Comparison of ENCODE assay signal across 49 mouse cellular contexts in the genomic region with DNA sequence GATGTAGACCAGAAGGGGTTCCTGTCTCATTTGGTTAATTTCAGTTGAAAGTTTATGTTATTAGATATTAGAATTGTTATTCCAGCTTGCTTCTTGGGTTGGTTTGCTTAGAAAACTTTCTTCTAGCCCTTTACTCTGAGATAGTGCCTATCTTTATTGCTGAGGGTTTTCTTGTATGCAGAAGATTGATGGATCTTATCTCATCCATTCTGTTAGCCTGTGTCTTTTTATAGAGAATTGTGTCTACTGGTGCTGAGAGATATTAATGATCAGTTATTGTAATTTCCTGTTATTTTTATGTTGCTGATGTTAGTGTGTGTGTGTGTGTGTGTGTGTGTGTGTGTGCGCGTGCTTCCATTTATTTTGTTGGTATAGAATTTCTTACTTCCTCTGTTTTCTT. TPM values are rescaled to one million over a fixed set of nuclear protein-coding genes. Genes with fewer than 3 reads are reported as not detected.
"Had no signal": no experiment of that assay in that cellular context is flagged by ENCODE, and none has a peak within 500 bp of the region (broad histone marks: within the 10 kb centered on the region; RNA-seq: fewer than 3 reads in every experiment).

No protein-coding gene starts in this region.

- H3K9ac ChIP-seq: heart, embryonic 12.5 days; heart, embryonic 13.5 days; heart, embryonic 15.5 days; hindbrain, embryonic 12.5 days; hindbrain, embryonic 13.5 days; hindbrain, embryonic 14.5 days; hindbrain, embryonic 15.5 days; intestine, embryonic 15.5 days; kidney, embryonic 15.5 days had no signal

- H3K36me3 ChIP-seq: heart, embryonic 10.5 days; heart, embryonic 12.5 days; heart, embryonic 13.5 days; heart, embryonic 15.5 days; hindbrain, embryonic 10.5 days; hindbrain, embryonic 12.5 days; hindbrain, embryonic 13.5 days; hindbrain, embryonic 15.5 days; intestine, embryonic 15.5 days; kidney, embryonic 15.5 days had no signal

- H3K27me3 ChIP-seq: heart, embryonic 12.5 days; heart, embryonic 13.5 days; heart, embryonic 15.5 days; hindbrain, embryonic 12.5 days; hindbrain, embryonic 13.5 days; hindbrain, embryonic 15.5 days; intestine, embryonic 15.5 days; kidney, embryonic 15.5 days had no signal

- H3K4me3 ChIP-seq: heart, embryonic 10.5 days; heart, embryonic 12.5 days; heart, embryonic 13.5 days; heart, embryonic 15.5 days; hindbrain, embryonic 10.5 days; hindbrain, embryonic 12.5 days; hindbrain, embryonic 13.5 days; hindbrain, embryonic 15.5 days; intestine, embryonic 15.5 days; kidney, embryonic 15.5 days; layer of hippocampus, adult 2 months; left cerebral cortex, adult 2 months had no signal

- DNase-seq: heart, postnatal 10 days; heart, postnatal 14 days; heart, postnatal 36 days; heart, postnatal 4 days; kidney, adult 11 months; kidney, adult 18-20 months; kidney, adult 8-10 months; kidney, adult 9 months; kidney, postnatal 10 days; kidney, postnatal 14 days; kidney, postnatal 25 days; kidney, postnatal 36 days; kidney, postnatal 4 days; layer of hippocampus, adult 9-11 months; layer of hippocampus, postnatal 36 days had no signal

- H3K9me3 ChIP-seq: heart, embryonic 10.5 days; heart, embryonic 12.5 days; heart, embryonic 13.5 days; heart, embryonic 15.5 days; hindbrain, embryonic 10.5 days; hindbrain, embryonic 12.5 days; hindbrain, embryonic 13.5 days; hindbrain, embryonic 15.5 days; intestine, embryonic 15.5 days; kidney, embryonic 15.5 days had no signal

- H3K27ac ChIP-seq: heart, embryonic 10.5 days; heart, embryonic 13.5 days; heart, embryonic 15.5 days; hindbrain, embryonic 10.5 days; hindbrain, embryonic 12.5 days; hindbrain, embryonic 13.5 days; hindbrain, embryonic 14.5 days; hindbrain, embryonic 15.5 days; hindbrain, postnatal 0 days; intestine, embryonic 15.5 days; kidney, embryonic 15.5 days; kidney, postnatal 0 days; layer of hippocampus, adult 2 months; left cerebral cortex, adult 2 months had no signal

- H3K4me1 ChIP-seq: heart, embryonic 10.5 days; heart, embryonic 12.5 days; heart, embryonic 13.5 days; heart, embryonic 15.5 days; hindbrain, embryonic 10.5 days; hindbrain, embryonic 12.5 days; hindbrain, embryonic 13.5 days; hindbrain, embryonic 15.5 days; intestine, embryonic 15.5 days; kidney, embryonic 15.5 days had no signal

- H3K4me2 ChIP-seq: heart, embryonic 12.5 days; heart, embryonic 13.5 days; heart, embryonic 15.5 days; hindbrain, embryonic 12.5 days; hindbrain, embryonic 13.5 days; hindbrain, embryonic 14.5 days; hindbrain, embryonic 15.5 days; intestine, embryonic 15.5 days; kidney, embryonic 15.5 days had no signal

- ATAC-seq: hindbrain, embryonic 16.5 days; hindbrain, postnatal 0 days; inflammation-experienced regulatory T-cells, adult 6 months; intestine, postnatal 0 days had no signal

RNA-seq across cellular contexts. Expression of a gene that starts 21.7 kb away (rescaled TPM):
- total RNA-seq: heart, postnatal 10 days; heart, postnatal 14 days; heart, postnatal 25 days; heart, postnatal 36 days; heart, postnatal 4 days; hindbrain, postnatal 0 days; layer of hippocampus, adult 18-20 months; layer of hippocampus, adult 2 months; layer of hippocampus, adult 8-10 months; layer of hippocampus, postnatal 10 days; layer of hippocampus, postnatal 14 days; layer of hippocampus, postnatal 25 days; layer of hippocampus, postnatal 36 days; left cerebral cortex, adult 18-20 months; left cerebral cortex, adult 2 months had no signal
- polyA plus RNA-seq: heart, embryonic 10.5 days; heart, embryonic 12.5 days; heart, embryonic 13.5 days; heart, embryonic 14.5 days; heart, embryonic 15.5 days; heart, embryonic 16.5 days; heart, postnatal 0 days; hindbrain, embryonic 10.5 days; hindbrain, embryonic 11.5 days; hindbrain, embryonic 12.5 days; hindbrain, embryonic 13.5 days; hindbrain, embryonic 14.5 days; hindbrain, embryonic 15.5 days; hindbrain, embryonic 16.5 days; hindbrain, postnatal 0 days; intestine, embryonic 14.5 days; intestine, embryonic 15.5 days; intestine, embryonic 16.5 days; intestine, postnatal 0 days; kidney, embryonic 14.5 days; kidney, embryonic 15.5 days; kidney, embryonic 16.5 days; kidney, postnatal 0 days; large intestine, adult 2 months had no signal
